Mouse (Mus musculus): ENCODE results near the gene Ppp1r13l.

DNA sequence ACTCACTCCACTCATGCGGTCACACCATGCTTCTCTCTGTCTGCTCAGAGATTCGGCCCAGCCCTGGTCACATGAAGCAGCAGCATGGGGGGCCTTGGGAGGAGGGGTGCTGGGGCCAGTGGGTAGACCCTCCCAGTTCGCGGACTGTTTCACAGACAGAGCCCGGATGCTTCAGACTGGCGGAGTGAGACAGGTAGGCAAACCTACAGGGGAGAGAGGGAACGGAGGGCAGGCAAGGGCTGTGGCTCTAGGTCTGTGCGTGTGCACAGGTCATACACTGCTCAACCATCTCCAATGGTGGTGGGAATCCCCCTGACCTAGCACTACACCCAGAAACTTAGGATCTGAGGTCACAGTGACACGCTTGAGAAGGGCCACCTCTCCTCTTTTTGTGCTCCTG is 40.1 kb upstream of the Ppp1r13l start:
- no peak for TF ChIP-seq GATA1 (IDR thresholded peaks at IDR 0.05; ENCODE audit: borderline replicate concordance, low read length)
- TF ChIP-seq FLI1 (IDR thresholded peaks at IDR 0.05; ENCODE audit: low read length), result no peak

Data from megakaryocyte, embryonic 14.5 days (primary cell).